Mouse (Mus musculus): ENCODE results near the gene Thrb. TPM values are rescaled to one million over a fixed set of nuclear protein-coding genes. Genes with fewer than 3 reads are reported as not detected.

Gene Thrb
- polyA plus RNA-seq, 2 experiments = 0.86 to 2.5 TPM

GRCm38 (mm10) chr14:17835738-17836137, 175.7 kb downstream of the Thrb start:
- 55% methylated on average over 1 of the region's 1 CpGs for WGBS (ENCODE audit: insufficient replicate concordance)
- TF ChIP-seq EP300 (IDR thresholded peaks at IDR 0.05; ENCODE audit: low read depth) (no peak), CTCF (IDR thresholded peaks at IDR 0.05; ENCODE audit: low read depth) (no peak)

GRCm38 (mm10) chr14:17836766-17837165, 176.7 kb downstream of the Thrb start:
- ATAC-seq (ENCODE audit: insufficient read depth) (no peak), DNase-seq (ENCODE audit: low read depth in 3 of 3, low spot score in 3 of 3) (no peak)
- Histone ChIP-seq H3K27me3 (ENCODE audit: control insufficient read depth, insufficient read depth, low read length) (no peaks in the 10 kb centered on the region), H3K36me3 (replicated peaks; ENCODE audit: control insufficient read depth, insufficient read depth, low read depth) (no peaks in the 10 kb centered on the region), H3K4me3 (ENCODE audit: insufficient read depth in 1 of 2, low read depth in 2 of 2, low read length in 2 of 2) (no peak overlapping the region), H3K4me1 (replicated peaks; ENCODE audit: control insufficient read depth in 2 of 2, insufficient read depth in 2 of 2, low read length in 1 of 2) (no peaks in the 10 kb centered on the region), H3K9ac (replicated peaks) (no peak overlapping the region), H3K9me3 (ENCODE audit: control insufficient read depth, low read length) (no peaks in the 10 kb centered on the region), H3K4me2 (ENCODE audit: low read depth) (no peak overlapping the region), H3K27ac (no peak overlapping the region)
- no peak for TF ChIP-seq EP300 (IDR thresholded peaks at IDR 0.05; ENCODE audit: low read depth)
- WGBS (ENCODE audit: insufficient replicate concordance) = 46% methylated on average over 1 of the region's 1 CpGs

More at GRCm38 (mm10) chr14:17835738-17836137, 175.7 kb downstream of the Thrb start:
- H3K36me3 ChIP-seq (replicated peaks; ENCODE audit: control insufficient read depth, insufficient read depth, low read depth) = no peaks in the 10 kb centered on the region
- DNase-seq (ENCODE audit: low read depth in 3 of 3, low spot score in 3 of 3) = no peak
- ATAC-seq (ENCODE audit: insufficient read depth) = no peak
- H3K9me3 ChIP-seq (ENCODE audit: control insufficient read depth, low read length) = no peaks in the 10 kb centered on the region
- H3K9ac ChIP-seq (replicated peaks) = no peak overlapping the region
- H3K4me2 ChIP-seq (ENCODE audit: low read depth) = no peak overlapping the region
- H3K4me1 ChIP-seq (replicated peaks; ENCODE audit: control insufficient read depth in 2 of 2, insufficient read depth in 2 of 2, low read length in 1 of 2) = no peaks in the 10 kb centered on the region
- no peaks in the 10 kb centered on the region for H3K27me3 ChIP-seq (ENCODE audit: control insufficient read depth, insufficient read depth, low read length)
- H3K4me3 ChIP-seq (ENCODE audit: insufficient read depth in 1 of 2, low read depth in 2 of 2, low read length in 2 of 2) = no peak overlapping the region
- H3K27ac ChIP-seq = no peak overlapping the region

GRCm38 (mm10) chr14:17845003-17845697, 185.1 kb downstream of the Thrb start:
- Histone ChIP-seq H3K27ac (no peak overlapping the region), H3K9ac (replicated peaks) (no peak overlapping the region), H3K4me3 (ENCODE audit: insufficient read depth in 1 of 2, low read depth in 2 of 2, low read length in 2 of 2) (no peak overlapping the region), H3K4me2 (ENCODE audit: low read depth) (no peak overlapping the region), H3K27me3 (ENCODE audit: control insufficient read depth, insufficient read depth, low read length) (no peaks in the 10 kb centered on the region), H3K36me3 (replicated peaks; ENCODE audit: control insufficient read depth, insufficient read depth, low read depth) (no peaks in the 10 kb centered on the region), H3K4me1 (replicated peaks; ENCODE audit: control insufficient read depth in 2 of 2, insufficient read depth in 2 of 2, low read length in 1 of 2) (peaks cover 0 to 5% of the 10 kb centered on the region in 2 experiments; a peak in 1 of 4 replicates), H3K9me3 (ENCODE audit: control insufficient read depth, low read length) (no peaks in the 10 kb centered on the region)
- 67% methylated on average over 5 of the region's 5 CpGs for WGBS (ENCODE audit: insufficient replicate concordance)
- TF ChIP-seq EP300 (IDR thresholded peaks at IDR 0.05; ENCODE audit: low read depth) (no peak), CTCF (IDR thresholded peaks at IDR 0.05; ENCODE audit: low read depth) (no peak)
- ATAC-seq (ENCODE audit: insufficient read depth) (no peak), DNase-seq (ENCODE audit: low read depth in 3 of 3, low spot score in 3 of 3) (no peak)

GRCm38 (mm10) chr14:17845871-17846270, 185.8 kb downstream of the Thrb start:
- Histone ChIP-seq H3K27ac (no peak overlapping the region), H3K27me3 (ENCODE audit: control insufficient read depth, insufficient read depth, low read length) (no peaks in the 10 kb centered on the region), H3K9me3 (ENCODE audit: control insufficient read depth, low read length) (no peaks in the 10 kb centered on the region), H3K4me2 (ENCODE audit: low read depth) (no peak overlapping the region), H3K9ac (replicated peaks) (no peak overlapping the region), H3K4me3 (ENCODE audit: insufficient read depth in 1 of 2, low read depth in 2 of 2, low read length in 2 of 2) (no peak overlapping the region), H3K36me3 (replicated peaks; ENCODE audit: control insufficient read depth, insufficient read depth, low read depth) (no peaks in the 10 kb centered on the region), H3K4me1 (replicated peaks; ENCODE audit: control insufficient read depth in 2 of 2, insufficient read depth in 2 of 2, low read length in 1 of 2) (peaks cover 0 to 5% of the 10 kb centered on the region in 2 experiments; a peak in 1 of 4 replicates)
- ATAC-seq (ENCODE audit: insufficient read depth) (no peak), DNase-seq (ENCODE audit: low read depth in 3 of 3, low spot score in 3 of 3) (no peak)
- TF ChIP-seq EP300 (IDR thresholded peaks at IDR 0.05; ENCODE audit: low read depth) = no peak
- TF ChIP-seq CTCF (IDR thresholded peaks at IDR 0.05; ENCODE audit: low read depth) = no peak
- 43% methylated on average over 6 of the region's 6 CpGs for WGBS (ENCODE audit: insufficient replicate concordance)

GRCm38 (mm10) chr14:17846700-17847099, 186.6 kb downstream of the Thrb start:
- Histone ChIP-seq H3K4me1 (replicated peaks; ENCODE audit: control insufficient read depth in 2 of 2, insufficient read depth in 2 of 2, low read length in 1 of 2) (peaks cover 0 to 5% of the 10 kb centered on the region in 2 experiments; a peak in 1 of 4 replicates), H3K4me3 (ENCODE audit: insufficient read depth in 1 of 2, low read depth in 2 of 2, low read length in 2 of 2) (no peak overlapping the region), H3K27ac (no peak overlapping the region), H3K4me2 (ENCODE audit: low read depth) (no peak overlapping the region), H3K9ac (replicated peaks) (no peak overlapping the region), H3K27me3 (ENCODE audit: control insufficient read depth, insufficient read depth, low read length) (no peaks in the 10 kb centered on the region), H3K36me3 (replicated peaks; ENCODE audit: control insufficient read depth, insufficient read depth, low read depth) (no peaks in the 10 kb centered on the region), H3K9me3 (ENCODE audit: control insufficient read depth, low read length) (no peaks in the 10 kb centered on the region)
- ATAC-seq (ENCODE audit: insufficient read depth) (no peak), DNase-seq (ENCODE audit: low read depth in 3 of 3, low spot score in 3 of 3) (no peak)
- 62% methylated on average over 2 of the region's 2 CpGs for WGBS (ENCODE audit: insufficient replicate concordance)
- no peak for TF ChIP-seq CTCF (IDR thresholded peaks at IDR 0.05; ENCODE audit: low read depth)
- no peak for TF ChIP-seq EP300 (IDR thresholded peaks at IDR 0.05; ENCODE audit: low read depth)

Measured in liver, embryonic 14.5 days (tissue).